Comparison of ENCODE assay signal across 8 mouse cellular contexts in the genomic region with DNA sequence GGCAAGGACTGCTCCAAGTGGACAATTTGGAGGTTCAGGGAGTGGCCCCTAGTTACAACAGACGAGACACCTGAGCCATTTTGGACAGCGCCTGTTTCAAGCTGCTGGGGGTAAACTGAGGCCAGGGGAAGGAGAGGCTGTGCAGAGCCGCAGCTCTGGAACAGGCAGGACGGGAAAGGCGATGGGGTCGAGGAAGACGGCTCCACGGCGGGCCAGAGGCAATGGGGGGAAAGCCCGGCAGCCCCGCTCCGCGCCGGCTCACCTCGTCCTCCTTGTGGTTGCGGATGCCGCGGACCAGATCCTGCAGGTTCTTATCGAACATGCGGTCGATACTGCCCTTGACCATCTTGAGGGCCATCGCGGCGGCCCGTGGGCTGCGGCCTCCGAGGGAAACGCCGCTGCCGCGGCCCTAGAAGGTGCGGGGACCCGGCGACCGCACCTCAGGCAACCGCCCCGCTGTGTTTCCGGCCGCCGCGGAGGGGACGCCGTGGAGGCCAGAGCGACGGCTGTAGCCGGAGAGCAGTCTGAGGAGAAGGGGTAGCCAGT. TPM values are rescaled to one million over a fixed set of nuclear protein-coding genes. Genes with fewer than 3 reads are reported as not detected.
DNase-seq lines count a peak whose midpoint lies in the region; ATAC-seq and TF ChIP-seq lines count a peak whose summit lies in the region.

No protein-coding gene starts in this region.

- no peak for TF ChIP-seq POLR2A in embryonic fibroblast, embryonic 13.5 days (IDR thresholded peaks at IDR 0.05; ENCODE audit: low read depth, low read length)
- TF ChIP-seq POLR2A in olfactory bulb, adult 2 months (IDR thresholded peaks at IDR 0.05; ENCODE audit: insufficient read depth, low read depth, low read length): no peak

- under 1% methylated on average over 44 of the region's 46 CpGs for WGBS in heart, embryonic 15.5 days
- under 1% methylated on average over 46 of the region's 46 CpGs for WGBS in limb, embryonic 11.5 days
- WGBS in olfactory bulb, adult 2 months: 0% methylated on average over 46 of the region's 46 CpGs

- peak overlapping the region; percentile 96 for H3K9ac ChIP-seq in heart, embryonic 15.5 days
- peak overlapping the region; percentile 91 for H3K9ac ChIP-seq in limb, embryonic 11.5 days (ENCODE audit: low read length)

- no peaks in the 10 kb centered on the region for H3K36me3 ChIP-seq in heart, embryonic 15.5 days
- H3K36me3 ChIP-seq in E14TG2a.4 (ENCODE audit: insufficient read depth, low read length): peaks cover 29% of the 10 kb centered on the region
- peaks cover 2% of the 10 kb centered on the region; the same call in 1 of the 2 replicates for H3K36me3 ChIP-seq in limb, embryonic 11.5 days (ENCODE audit: control insufficient read depth, insufficient read depth, low read length)

- no peak for ATAC-seq in heart, embryonic 15.5 days (replicated peaks; ENCODE audit: insufficient number of reproducible peaks, insufficient read depth, low FRiP score, low read depth)
- no peak; the same call in 1 of the 2 replicates for ATAC-seq in limb, embryonic 11.5 days (ENCODE audit: insufficient number of reproducible peaks, low FRiP score, low TSS enrichment, low read depth)
- no peak for ATAC-seq in activated CD4-positive, CD25-positive, alpha-beta regulatory T cell, adult 4 months

- no peaks in the 10 kb centered on the region for H3K9me3 ChIP-seq in heart, embryonic 15.5 days (replicated peaks)
- H3K9me3 ChIP-seq in E14TG2a.4 (ENCODE audit: low read length): no peaks in the 10 kb centered on the region
- no peaks in the 10 kb centered on the region for H3K9me3 ChIP-seq in limb, embryonic 11.5 days (ENCODE audit: control insufficient read depth, low read length)

- H3K27ac ChIP-seq in heart, embryonic 15.5 days: peak overlapping the region; percentile 84
- H3K27ac ChIP-seq in embryonic fibroblast, embryonic 13.5 days (ENCODE audit: insufficient read depth, low read length): 0 out of 2 replicates have a peak overlapping the region, but pooled peaks have one; percentile 4
- H3K27ac ChIP-seq in limb, embryonic 11.5 days (replicated peaks; ENCODE audit: low read depth, low read length): no peak overlapping the region
- peak overlapping the region; percentile 29 for H3K27ac ChIP-seq in olfactory bulb, adult 2 months (ENCODE audit: insufficient read depth, low read depth, low read length)

- intact Hi-C loops in heart, postnatal 25 days (cut with DNase I): loop anchor here (5.0 kb wide), 1 partner anchor 39 kb away; the partner anchor contains the start of genes Izumo4 and Mob3a

- peak overlapping the region; percentile 90 for H3K4me3 ChIP-seq in heart, embryonic 15.5 days
- H3K4me3 ChIP-seq in E14TG2a.4 (replicated peaks; ENCODE audit: low read length): peak overlapping the region; percentile 98
- peak overlapping the region; percentile 100 for H3K4me3 ChIP-seq in embryonic fibroblast, embryonic 13.5 days (ENCODE audit: insufficient read depth, low read length)
- H3K4me3 ChIP-seq in limb, embryonic 11.5 days (ENCODE audit: low read depth, low read length): peak overlapping the region; percentile 100
- peak overlapping the region; percentile 80 for H3K4me3 ChIP-seq in olfactory bulb, adult 2 months (ENCODE audit: insufficient read depth, low read depth, low read length)

- no peak for TF ChIP-seq CTCF in E14TG2a.4 (conservative IDR thresholded peaks at IDR 0.05; ENCODE audit: low read length)
- no peak for TF ChIP-seq CTCF in embryonic fibroblast, embryonic 13.5 days (IDR thresholded peaks at IDR 0.05; ENCODE audit: borderline replicate concordance, insufficient read depth, low read length)
- TF ChIP-seq CTCF in olfactory bulb, adult 2 months (IDR thresholded peaks at IDR 0.05; ENCODE audit: insufficient read depth, low read depth, low read length): no peak

- H3K27me3 ChIP-seq in heart, embryonic 15.5 days: no peaks in the 10 kb centered on the region
- no peaks in the 10 kb centered on the region for H3K27me3 ChIP-seq in E14TG2a.4 (ENCODE audit: insufficient read depth, low read length)
- no peaks in the 10 kb centered on the region for H3K27me3 ChIP-seq in limb, embryonic 11.5 days (ENCODE audit: control insufficient read depth, insufficient read depth, low read length)

- H3K4me2 ChIP-seq in heart, embryonic 15.5 days: peak overlapping the region; percentile 93
- H3K4me2 ChIP-seq in limb, embryonic 11.5 days (ENCODE audit: low read depth, severe bottlenecking): peak overlapping the region; percentile 92

- DNase-seq in heart, postnatal 25 days (ENCODE audit: low spot score): no peak
- no peak for DNase-seq in limb, embryonic 11.5 days (ENCODE audit: low spot score)
- DNase-seq in T-cell, adult 2 months (ENCODE audit: low spot score): no peak

- peaks cover 44% of the 10 kb centered on the region for H3K4me1 ChIP-seq in heart, embryonic 15.5 days (replicated peaks)
- peaks cover 62% of the 10 kb centered on the region for H3K4me1 ChIP-seq in E14TG2a.4 (replicated peaks; ENCODE audit: low read depth, low read length)
- peaks cover 4% of the 10 kb centered on the region for H3K4me1 ChIP-seq in embryonic fibroblast, embryonic 13.5 days (ENCODE audit: control insufficient read depth, insufficient read depth, low read length)
- H3K4me1 ChIP-seq in limb, embryonic 11.5 days (ENCODE audit: control insufficient read depth, insufficient read depth, low read length): peaks cover 10% of the 10 kb centered on the region
- peaks cover 18% of the 10 kb centered on the region for H3K4me1 ChIP-seq in olfactory bulb, adult 2 months (ENCODE audit: control insufficient read depth, insufficient read depth, low read length)

RNA-seq across cellular contexts. Expression of gene Ap3d1, which starts 0.4 kb away (rescaled TPM):
- polyA plus RNA-seq in heart, embryonic 15.5 days (2015; fragmentation: Nextera tagmentation; extraction: Ambion mirVana): 45.0 and 51.4 TPM in 2 replicates
- total RNA-seq in heart, postnatal 25 days (2021): 10 to 100 TPM; 39.8 to 44.2 TPM
- polyA plus RNA-seq in embryonic fibroblast, embryonic 13.5 days (2011; ENCODE audit: insufficient read length, low read depth, missing spikeins): 116 and 155 TPM in 2 replicates
- 67.8 and 68.5 TPM in 2 replicates for polyA plus RNA-seq in limb, embryonic 11.5 days (2014; fragmentation: Nextera tagmentation; extraction: Ambion mirVana)
- polyA plus RNA-seq in olfactory bulb, adult 2 months (2012; ENCODE audit: insufficient read depth, insufficient read length, low replicate concordance, missing spikeins): 105 TPM in 1 of 2 replicates, not detected in the other
- polyA plus RNA-seq in activated CD4-positive, CD25-positive, alpha-beta regulatory T cell, adult 4 months (2017; shearing (Covaris generic)): 10 to 100 TPM; 22.7 to 24.0 TPM

RNA-seq across cellular contexts. Expression of gene Dot1l, which starts 13.3 kb away (rescaled TPM):
- polyA plus RNA-seq in heart, embryonic 15.5 days (2015; fragmentation: Nextera tagmentation; extraction: Ambion mirVana): 16.1 and 22.4 TPM in 2 replicates
- 10 to 100 TPM; 31.2 to 31.4 TPM for total RNA-seq in heart, postnatal 25 days (2021)
- polyA plus RNA-seq in embryonic fibroblast, embryonic 13.5 days (2011; ENCODE audit: insufficient read length, low read depth, missing spikeins): 22.3 and 22.4 TPM in 2 replicates
- 23.0 and 27.8 TPM in 2 replicates for polyA plus RNA-seq in limb, embryonic 11.5 days (2014; fragmentation: Nextera tagmentation; extraction: Ambion mirVana)
- 106 and 235 TPM in 2 replicates for polyA plus RNA-seq in olfactory bulb, adult 2 months (2012; ENCODE audit: insufficient read depth, insufficient read length, low replicate concordance, missing spikeins)
- 10 to 100 TPM; 13.6 to 18.0 TPM for polyA plus RNA-seq in activated CD4-positive, CD25-positive, alpha-beta regulatory T cell, adult 4 months (2017; shearing (Covaris generic))

RNA-seq across cellular contexts. Expression of gene Izumo4, which starts 39.7 kb away (rescaled TPM):
- polyA plus RNA-seq in heart, embryonic 15.5 days (2015; fragmentation: Nextera tagmentation; extraction: Ambion mirVana): 10.4 and 14.6 TPM in 2 replicates
- total RNA-seq in heart, postnatal 25 days (2021): 1 to 10 TPM; 2.6 to 3.4 TPM
- 24.6 and 38.5 TPM in 2 replicates for polyA plus RNA-seq in embryonic fibroblast, embryonic 13.5 days (2011; ENCODE audit: insufficient read length, low read depth, missing spikeins)
- polyA plus RNA-seq in limb, embryonic 11.5 days (2014; fragmentation: Nextera tagmentation; extraction: Ambion mirVana): 4.8 and 5.0 TPM in 2 replicates
- polyA plus RNA-seq in olfactory bulb, adult 2 months (2012; ENCODE audit: insufficient read depth, insufficient read length, low replicate concordance, missing spikeins): not detected in 2 replicates
- polyA plus RNA-seq in activated CD4-positive, CD25-positive, alpha-beta regulatory T cell, adult 4 months (2017; shearing (Covaris generic)): 10 to 100 TPM; 80.1 to 96.5 TPM

RNA-seq across cellular contexts. Expression of gene Mob3a, which starts 39.9 kb away (rescaled TPM):
- polyA plus RNA-seq in heart, embryonic 15.5 days (2015; fragmentation: Nextera tagmentation; extraction: Ambion mirVana): 22.1 and 33.6 TPM in 2 replicates
- 1 to 10 TPM; 8.2 to 8.9 TPM for total RNA-seq in heart, postnatal 25 days (2021)
- 40.9 and 56.0 TPM in 2 replicates for polyA plus RNA-seq in embryonic fibroblast, embryonic 13.5 days (2011; ENCODE audit: insufficient read length, low read depth, missing spikeins)
- polyA plus RNA-seq in limb, embryonic 11.5 days (2014; fragmentation: Nextera tagmentation; extraction: Ambion mirVana): 44.0 and 48.6 TPM in 2 replicates
- polyA plus RNA-seq in olfactory bulb, adult 2 months (2012; ENCODE audit: insufficient read depth, insufficient read length, low replicate concordance, missing spikeins): not detected in 2 replicates
- polyA plus RNA-seq in activated CD4-positive, CD25-positive, alpha-beta regulatory T cell, adult 4 months (2017; shearing (Covaris generic)): 100 to 1,000 TPM; 212 to 221 TPM

RNA-seq across cellular contexts. Expression of gene Sf3a2, which starts 56.3 kb away (rescaled TPM):
- polyA plus RNA-seq in heart, embryonic 15.5 days (2015; fragmentation: Nextera tagmentation; extraction: Ambion mirVana): 38.3 and 48.3 TPM in 2 replicates
- total RNA-seq in heart, postnatal 25 days (2021): 10 to 100 TPM; 29.6 to 29.9 TPM
- 48.0 and 49.3 TPM in 2 replicates for polyA plus RNA-seq in embryonic fibroblast, embryonic 13.5 days (2011; ENCODE audit: insufficient read length, low read depth, missing spikeins)
- polyA plus RNA-seq in limb, embryonic 11.5 days (2014; fragmentation: Nextera tagmentation; extraction: Ambion mirVana): 122 and 130 TPM in 2 replicates
- not detected in 2 replicates for polyA plus RNA-seq in olfactory bulb, adult 2 months (2012; ENCODE audit: insufficient read depth, insufficient read length, low replicate concordance, missing spikeins)
- polyA plus RNA-seq in activated CD4-positive, CD25-positive, alpha-beta regulatory T cell, adult 4 months (2017; shearing (Covaris generic)): 10 to 100 TPM; 18.9 to 19.9 TPM
